Mouse (Mus musculus): ENCODE results near the gene En2.

En2 gene

DNA sequence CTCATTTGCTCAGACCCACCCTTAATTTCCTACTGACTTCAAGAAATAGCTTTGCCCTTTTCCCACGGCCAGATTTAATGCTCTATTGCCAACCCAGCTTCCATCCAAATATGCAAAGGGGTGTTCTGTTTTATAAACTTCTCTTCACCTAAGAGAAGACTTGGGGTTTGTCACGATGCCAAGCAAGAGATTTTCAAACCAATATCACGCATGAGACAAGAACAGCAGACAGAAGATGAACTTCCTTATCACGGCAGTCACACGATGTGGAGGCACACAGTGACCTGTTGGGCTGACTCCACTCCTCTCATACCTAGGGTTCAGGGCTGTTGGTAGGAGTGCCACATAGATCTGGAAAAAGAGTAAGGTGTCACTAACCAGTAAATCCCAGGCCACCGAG is 37.6 kb downstream of the En2 start:
- ChIA-PET POLR2A (no interaction called here), CTCF (no interaction called here)

DNA sequence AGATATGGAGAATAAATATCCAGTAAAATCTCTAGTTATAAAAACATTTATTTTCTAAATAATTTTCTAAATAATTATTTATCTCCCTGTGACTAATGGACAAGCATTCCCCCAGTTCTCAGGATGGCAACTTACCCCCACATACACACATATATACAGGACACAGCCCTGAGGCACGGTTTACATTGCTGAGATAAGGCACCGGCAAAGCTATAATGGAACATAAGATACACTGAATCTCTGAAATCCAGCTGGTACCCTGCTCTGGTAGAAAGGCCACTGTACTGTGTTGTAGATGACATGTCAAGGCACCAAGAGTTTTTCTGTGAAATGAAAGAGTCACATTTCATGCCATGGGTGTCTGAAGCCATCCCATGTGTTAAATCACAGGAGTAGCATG is 39.2 kb downstream of the En2 start:
- POLR2A ChIA-PET, result no interaction called here
- CTCF ChIA-PET, result no interaction called here

DNA sequence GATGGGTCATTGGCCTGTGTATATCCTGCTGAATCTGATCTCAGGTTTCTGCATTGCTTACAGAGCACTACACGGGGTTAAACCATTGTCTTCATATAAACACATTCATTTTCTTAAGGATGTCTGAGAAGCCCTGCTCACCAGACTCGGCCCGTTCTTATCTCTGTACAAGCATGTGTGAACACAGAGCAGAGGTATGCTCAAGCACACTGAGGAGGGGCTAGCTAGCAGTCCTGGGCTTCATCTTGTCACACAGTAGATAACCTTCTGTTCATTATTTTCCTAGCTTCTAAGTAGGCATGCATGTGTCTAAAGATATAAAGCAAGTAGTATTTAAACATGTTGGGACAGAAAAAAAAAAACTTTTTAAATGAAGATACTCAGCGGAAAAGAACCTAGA is 41.0 kb downstream of the En2 start:
- CTCF ChIA-PET, result no interaction called here
- POLR2A ChIA-PET, result interaction anchor here in 2 of 4 experiments (0.5 to 5.8 kb wide), 7 partner anchors 7 to 75 kb away, joined by 3 to 47 read pairs (median 3); no protein-coding TSS in a partner anchor

DNA sequence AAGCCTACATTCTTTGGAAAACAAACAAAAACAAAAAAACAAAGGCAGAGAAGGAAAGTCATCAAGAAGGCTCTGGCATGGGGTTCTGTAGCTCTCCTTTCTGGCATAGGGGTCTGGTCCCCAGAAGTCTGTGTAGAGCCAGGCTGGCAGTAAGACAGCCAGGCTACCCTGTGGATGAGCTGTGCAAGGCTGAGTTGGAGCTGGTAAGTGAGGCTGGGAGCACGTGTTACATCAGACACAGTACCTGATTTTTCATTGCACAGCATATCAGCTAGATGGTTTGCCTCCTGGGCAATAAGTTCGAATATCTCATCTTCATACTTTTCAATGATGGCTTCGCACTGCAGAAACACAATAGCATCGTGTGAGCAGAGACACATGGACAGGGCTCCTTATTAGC is 41.5 kb downstream of the En2 start:
- POLR2A ChIA-PET, result interaction anchor here in 3 of 4 experiments (0.5 to 5.8 kb wide), 12 partner anchors 8 to 109 kb away, joined by 3 to 47 read pairs (median 3); no protein-coding TSS in a partner anchor
- CTCF ChIA-PET, result interaction anchor here in 1 of 4 experiments (0.6 kb wide), 1 partner anchor 26 kb away, joined by 3 read pairs; no protein-coding TSS in a partner anchor

DNA sequence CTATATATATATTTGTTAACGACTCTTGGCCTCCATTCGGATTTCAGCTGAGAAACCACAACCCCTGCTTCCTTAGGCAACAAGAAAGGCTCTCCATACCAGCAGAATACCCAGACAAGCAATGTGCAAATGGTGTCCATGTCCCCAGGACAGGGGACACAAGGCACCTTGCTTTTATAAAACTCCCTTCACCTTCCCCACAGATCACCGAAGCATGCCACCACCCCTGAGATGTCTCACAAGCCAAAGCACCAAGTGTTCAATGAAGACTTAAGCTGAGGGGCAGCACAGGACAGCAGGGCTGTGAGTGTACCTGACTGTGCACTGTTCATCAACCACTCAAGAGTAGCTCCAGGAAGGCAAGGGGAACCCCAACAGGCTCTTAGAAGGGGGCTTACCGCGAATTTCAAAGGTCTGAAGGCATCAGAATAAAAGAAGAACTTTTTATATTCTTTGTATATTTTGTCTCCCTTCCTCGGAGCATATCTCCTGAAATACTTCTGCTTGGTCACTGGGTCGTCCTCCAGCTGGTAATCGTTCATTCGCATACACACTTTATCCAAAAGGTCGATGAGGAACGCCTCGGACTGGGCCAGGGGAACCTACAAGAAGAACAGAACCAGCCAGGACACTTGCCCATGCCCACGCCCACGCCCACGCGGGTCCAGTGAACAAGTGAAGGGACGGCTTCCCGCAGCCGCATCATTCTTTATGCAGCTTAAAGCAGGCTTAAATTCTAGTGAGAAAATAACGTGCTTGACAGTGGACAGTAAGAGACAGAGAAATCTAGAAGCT is 43.4 kb downstream of the En2 start:
- ChIA-PET POLR2A (interaction anchor here (0.6 to 5.8 kb wide), 27 partner anchors 8 to 440 kb away, joined by 3 to 47 read pairs (median 4); partner anchors contain the start of genes Rbm33 (in 2 of the 4), Insig1 (in 1 of the 4) and Paxip1 (in 1 of the 4)), CTCF (no interaction called here)

DNA sequence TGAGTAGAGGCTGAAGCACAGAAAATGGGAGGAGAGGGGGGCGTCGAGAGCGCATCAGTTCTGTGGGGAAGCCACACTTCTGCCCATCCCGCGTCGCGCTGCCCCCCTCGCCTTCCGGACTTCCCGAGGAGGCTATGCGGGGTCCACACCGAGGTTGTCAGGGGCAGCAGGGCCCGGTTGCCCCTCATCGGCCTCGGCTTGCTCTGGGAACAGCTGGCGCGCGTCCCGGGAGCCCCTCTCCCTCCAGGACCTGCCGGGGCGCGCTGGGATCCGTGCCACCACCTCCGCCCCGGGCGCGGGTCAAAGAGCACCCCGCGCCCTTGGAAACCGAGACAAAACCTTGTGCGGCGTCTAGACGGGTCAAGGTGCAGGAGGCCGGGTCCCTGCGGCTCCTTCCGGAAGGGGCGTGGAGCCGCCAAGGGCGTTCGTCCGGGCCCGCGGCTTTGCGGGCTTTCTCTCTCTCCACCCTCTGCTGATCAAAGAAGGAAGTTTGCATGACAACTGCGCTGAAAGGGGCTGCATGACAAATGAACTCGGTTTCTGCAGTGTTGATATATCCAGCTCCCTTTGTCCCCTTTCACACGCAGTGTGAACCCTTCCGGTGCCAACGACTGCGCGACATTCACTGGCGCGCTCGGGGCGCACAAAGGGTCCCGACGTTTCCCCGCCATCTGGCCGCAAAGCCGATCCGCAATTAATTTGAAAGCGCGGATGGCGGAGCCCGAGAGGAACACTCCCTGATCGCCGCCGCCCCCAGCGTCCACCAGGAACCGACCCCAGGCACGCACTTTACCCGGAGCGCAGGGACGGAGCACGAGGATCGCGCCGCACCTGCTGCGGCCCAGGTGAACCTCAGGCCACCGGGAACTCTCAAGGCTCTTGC is 44.3 kb downstream of the En2 start:
- ChIA-PET POLR2A (interaction anchor here in 3 of 4 experiments (0.6 to 5.8 kb wide), 31 partner anchors 9 to 985 kb away, joined by 3 to 47 read pairs (median 4); partner anchors contain the start of genes Rbm33 (in 2 of the 3), En2 (in 1 of the 3), Insig1 (in 1 of the 3) and Paxip1 (in 1 of the 3)), CTCF (interaction anchor here in 1 of 4 experiments (1.0 kb wide), 1 partner anchor 28 kb away, joined by 3 read pairs; no protein-coding TSS in a partner anchor)

DNA sequence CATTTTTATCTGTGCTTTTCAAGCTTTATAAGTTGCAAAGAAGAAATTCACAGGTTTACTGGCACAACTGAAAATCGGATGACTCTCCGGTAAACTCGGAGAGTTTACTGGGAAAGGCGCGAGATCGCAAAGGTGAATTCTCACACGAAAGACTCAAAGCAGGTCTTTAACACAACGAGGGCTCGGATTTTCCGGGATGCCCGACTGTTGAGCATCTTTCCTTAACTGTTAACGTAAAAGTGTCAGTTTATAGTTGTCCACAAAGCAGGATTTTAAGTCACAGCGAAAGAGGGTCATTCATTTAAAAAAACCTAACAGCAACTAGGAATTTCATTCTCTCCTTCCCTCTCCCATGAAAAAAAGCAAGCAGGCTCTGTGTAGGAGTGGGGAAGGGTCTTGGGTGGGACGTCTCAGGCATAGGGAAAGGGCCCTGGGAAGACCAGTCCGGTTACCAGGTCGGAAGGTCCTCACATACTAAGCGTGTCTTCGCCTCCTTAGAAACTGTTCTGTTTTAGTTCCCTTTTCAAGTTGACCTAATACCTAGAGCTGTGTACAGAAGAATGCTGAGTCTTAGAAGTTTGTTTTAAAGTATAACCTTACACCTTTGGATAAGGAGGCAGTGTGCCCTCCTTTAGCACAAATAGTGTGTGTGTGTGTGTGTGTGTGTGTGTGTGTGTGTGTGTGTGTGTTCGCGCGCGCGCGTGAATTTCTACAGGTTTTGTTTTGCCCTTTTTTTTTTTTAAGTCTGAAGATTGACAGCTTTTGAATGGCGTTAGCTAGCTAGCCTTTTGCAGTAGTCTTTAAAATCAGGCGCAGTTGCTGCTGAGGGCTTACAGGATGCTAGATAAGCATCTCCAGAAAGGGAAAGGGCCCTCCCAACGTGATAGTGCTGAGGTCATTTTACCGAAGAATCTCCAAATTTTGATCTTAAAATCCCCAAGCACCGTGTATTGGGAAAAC is 45.4 kb downstream of the En2 start:
- POLR2A ChIA-PET, result interaction anchor here (0.6 to 5.8 kb wide), 24 partner anchors 11 to 1068 kb away, joined by 3 to 47 read pairs (median 4); partner anchors contain the start of genes En2 (in 1 of the 4), Paxip1 (in 1 of the 4) and Rbm33 (in 1 of the 4)
- CTCF ChIA-PET, result interaction anchor here in 2 of 4 experiments (0.6 to 1.0 kb wide), 4 partner anchors 26 to 251 kb away, joined by 3 to 4 read pairs (median 3); no protein-coding TSS in a partner anchor

DNA sequence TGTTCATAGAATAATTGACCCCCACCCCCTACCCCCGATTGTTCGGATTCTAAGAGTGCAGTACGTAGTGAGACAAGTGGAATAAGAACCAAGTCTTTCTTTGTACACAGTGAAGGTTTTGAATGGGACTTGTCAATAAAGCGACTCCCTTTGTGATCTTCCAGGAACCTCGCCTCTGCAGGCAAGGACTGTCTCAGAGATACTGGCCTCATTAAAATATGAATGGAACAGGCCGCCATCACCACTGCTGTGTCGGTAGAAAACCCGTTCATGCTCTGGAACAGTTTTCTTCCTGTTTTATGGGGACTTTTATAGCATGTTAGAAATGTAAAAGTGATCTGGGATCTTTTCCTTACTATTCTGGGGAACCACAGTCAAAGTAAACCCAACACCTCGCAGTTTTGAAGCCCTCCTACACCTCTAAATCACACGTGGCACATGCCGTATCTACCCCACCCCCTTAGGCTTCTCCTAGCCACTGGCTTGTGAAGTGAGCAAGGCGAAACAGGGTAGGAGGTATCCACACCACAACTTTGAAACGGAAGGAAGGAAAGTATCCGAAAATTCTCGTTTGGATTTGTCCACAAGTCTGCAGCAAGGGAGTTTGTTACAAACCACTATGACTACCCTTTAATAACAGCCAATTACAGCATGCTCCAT is 46.3 kb downstream of the En2 start:
- POLR2A ChIA-PET, result interaction anchor here in 3 of 4 experiments (0.6 to 5.8 kb wide), 12 partner anchors 12 to 1067 kb away, joined by 3 to 47 read pairs (median 4); no protein-coding TSS in a partner anchor
- CTCF ChIA-PET, result interaction anchor here in 2 of 4 experiments (0.6 to 0.7 kb wide), 2 partner anchors 25 to 250 kb away, joined by 3 to 4 read pairs; no protein-coding TSS in a partner anchor

DNA sequence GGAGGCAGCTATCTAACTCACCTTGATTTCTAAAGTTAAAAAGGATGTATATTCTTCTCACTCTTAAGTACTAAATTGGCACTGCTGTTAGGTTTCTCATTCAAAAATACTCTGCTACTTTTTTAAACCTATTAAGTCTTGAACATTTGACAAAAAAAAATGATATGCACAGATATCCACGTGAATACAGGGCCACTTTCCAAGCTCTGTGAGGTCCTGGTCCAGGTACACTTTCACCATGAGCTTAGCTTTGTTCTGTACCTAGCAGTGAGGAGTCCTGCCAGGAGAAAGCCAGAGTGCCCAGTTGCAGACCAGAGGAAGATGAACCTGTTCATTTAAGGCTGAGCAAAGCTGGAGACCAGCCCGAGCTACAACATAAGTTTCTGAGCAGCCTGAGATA is 47.9 kb downstream of the En2 start:
- POLR2A ChIA-PET, result interaction anchor here in 1 of 4 experiments (1.2 to 1.7 kb wide), 2 partner anchors 15 to 29 kb away, joined by 3 to 5 read pairs; no protein-coding TSS in a partner anchor
- CTCF ChIA-PET, result no interaction called here

DNA sequence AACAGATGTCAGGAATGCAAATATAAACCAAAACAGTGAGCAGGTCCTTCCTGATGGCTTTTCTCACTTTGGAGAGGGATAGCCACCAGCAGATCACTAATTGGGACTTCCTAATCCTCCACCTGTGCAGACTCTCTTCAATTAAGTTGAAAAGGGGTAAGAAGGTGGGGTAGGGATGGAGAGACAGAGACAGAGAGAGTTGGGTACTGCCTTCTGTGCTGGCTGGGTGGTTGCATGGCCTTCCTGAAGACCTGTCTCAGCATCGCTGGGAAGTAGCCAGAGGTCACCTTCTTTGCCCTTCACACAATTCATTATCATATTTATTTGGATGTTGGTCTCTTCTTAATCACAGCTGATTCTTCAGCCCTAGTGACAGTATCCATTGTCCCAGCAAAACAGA is 54.1 kb downstream of the En2 start:
- CTCF ChIA-PET, result no interaction called here
- POLR2A ChIA-PET, result no interaction called here

Measured in embryonic stem cell, embryonic (primary cell).